Mouse (Mus musculus) neural tube, embryonic 11.5 days (tissue): Measurements from ENCODE around the gene Thbd. TPM values are rescaled to one million over a fixed set of nuclear protein-coding genes. Genes with fewer than 3 reads are reported as not detected.

ENCODE experiments used
- ATAC-seq: fragments of 200-750 bp; cut with Nextera tagmentation; 2 replicates; pipeline ENCODE4 v1.8.0; 2017; ENCODE audit warnings: moderate number of reproducible peaks, mild to moderate bottlenecking, moderate TSS enrichment, moderate library complexity; ENCODE audit not compliant: insufficient read depth, low FRiP score, low TSS enrichment
- DNase-seq: peaks from one replicate; pipeline ENCODE4 v3.0.0-alpha.2; 2015; ENCODE audit warnings: low spot score
- H3K27ac ChIP-seq: fragments of 300-500 bp; sonication (generic); 2 replicates; pipeline ENCODE4 v1.5.1; 2014; ENCODE audit warnings: low read depth, mild to moderate bottlenecking, low read length
- H3K27me3 ChIP-seq: fragments of 300-500 bp; sonication (generic); 2 replicates; pipeline ENCODE4 v1.6.1; 2014; ENCODE audit warnings: mild to moderate bottlenecking, low read length, mixed read lengths; ENCODE audit not compliant: control insufficient read depth, insufficient read depth
- H3K36me3 ChIP-seq: fragments of 300-500 bp; sonication (generic); 2 replicates; pipeline ENCODE4 v1.6.1; 2014; ENCODE audit warnings: mild to moderate bottlenecking, low read length, moderate library complexity, mixed read lengths; ENCODE audit not compliant: control insufficient read depth, insufficient read depth
- H3K4me1 ChIP-seq: fragments of 300-500 bp; sonication (generic); 2 replicates; pipeline ENCODE4 v1.6.1; 2014; ENCODE audit warnings: low read length, mixed read lengths; ENCODE audit not compliant: control insufficient read depth, insufficient read depth
- H3K4me2 ChIP-seq: fragments of 300-500 bp; sonication (generic); 2 replicates; pipeline ENCODE4 v1.6.1; 2014; ENCODE audit warnings: low read depth, mild to moderate bottlenecking, moderate library complexity
- H3K4me3 ChIP-seq: fragments of 300-500 bp; sonication (generic); 2 replicates; pipeline ENCODE4 v1.5.1; 2014; ENCODE audit warnings: low read depth, low read length
- H3K9ac ChIP-seq: fragments of 300-500 bp; sonication (generic); 2 replicates; pipeline ENCODE4 v1.6.1; 2014; ENCODE audit warnings: mild to moderate bottlenecking, low read length
- H3K9me3 ChIP-seq: fragments of 300-500 bp; sonication (generic); 2 replicates; pipeline ENCODE4 v1.6.1; 2016; ENCODE audit warnings: low read length; ENCODE audit not compliant: control insufficient read depth
- WGBS: fragments of 180-500 bp; shearing (Covaris S2); extraction: QIAGEN DNeasy Blood & Tissue Kit; methylation state at CpG from one replicate; pipeline ENCODE4 v1.1.7; 2014; 5-methylcytosine and 5-hydroxymethylcytosine counted together
- polyA plus RNA-seq: library from polyadenylated mRNA; unstranded; fragments of >200 nt; fragmentation: Nextera tagmentation; extraction: Ambion mirVana; gene quantifications from 2 replicates; pipeline ENCODE4 v1.2.1, GENCODE M21; 2014

Gene Thbd
- polyA plus RNA-seq, 1 experiment from 2014 or later: 6.4 TPM

DNA sequence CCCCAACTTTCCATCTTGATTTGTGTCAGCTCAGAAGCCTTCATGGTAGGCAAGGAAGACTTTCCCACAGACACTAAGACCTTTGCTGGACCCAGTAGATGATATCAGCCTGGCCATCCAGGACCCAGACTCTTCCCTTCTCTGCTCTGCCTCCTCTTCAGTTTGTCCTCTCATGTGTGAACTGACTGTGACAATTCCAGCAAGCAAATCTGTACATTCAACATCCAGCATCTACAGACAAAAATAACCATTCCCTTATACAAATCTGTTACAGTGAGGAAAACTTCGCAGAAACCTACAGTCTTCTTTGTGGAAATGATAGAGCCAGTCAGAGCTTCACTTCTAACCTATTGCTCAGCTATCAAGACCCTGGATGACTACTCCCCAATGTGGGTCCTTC is 50.8 kb downstream of the Thbd start:
- H3K27me3 ChIP-seq: no peaks in the 10 kb centered on the region
- H3K4me3 ChIP-seq: no peak overlapping the region
- H3K9me3 ChIP-seq: no peaks in the 10 kb centered on the region
- H3K27ac ChIP-seq: no peak overlapping the region
- H3K4me1 ChIP-seq: no peaks in the 10 kb centered on the region
- DNase-seq: no peak
- 79% methylated on average over 1 of the region's 1 CpGs for WGBS
- H3K36me3 ChIP-seq: no peaks in the 10 kb centered on the region
- H3K4me2 ChIP-seq: no peak overlapping the region
- no peak for ATAC-seq
- no peak overlapping the region for H3K9ac ChIP-seq

Other genes with a start within 250 kb of the Thbd start
- gene Sstr4, start 12.8 kb downstream of the Thbd start, polyA plus RNA-seq: 0.34 and 0.80 TPM in 2 replicates
- gene Cd93, start 35.4 kb upstream of the Thbd start, polyA plus RNA-seq: 6.4 and 7.1 TPM in 2 replicates